Mouse (Mus musculus): ENCODE measurements around the gene Dnah14.
"Not testable (repeated sequence)": the region's sequence is repeated elsewhere in the genome, so short reads cannot be mapped to it uniquely, and the experiment has no call there.

The Dnah14 gene

DNA sequence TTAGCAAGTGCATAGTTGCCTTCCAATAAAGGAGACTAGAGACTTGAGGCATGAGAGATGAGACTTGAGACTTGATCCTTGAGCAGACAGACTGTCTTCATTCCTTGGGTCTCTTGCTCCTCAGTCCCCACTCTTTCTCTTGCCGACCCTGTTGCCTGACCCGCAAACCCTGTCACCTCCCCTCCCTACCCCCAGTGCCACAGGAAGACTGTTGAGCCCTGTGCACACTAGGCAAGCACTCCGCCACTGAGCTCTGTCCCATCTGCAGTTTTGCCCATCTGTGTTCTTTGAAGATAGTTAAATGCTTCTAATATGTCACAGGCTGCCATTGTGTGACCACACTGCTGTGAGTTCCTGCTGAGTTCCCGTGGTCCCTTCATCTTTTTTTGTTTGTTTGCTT, 23.0 kb downstream of the Dnah14 start:
- DNase-seq (ENCODE audit: low spot score) = no peak

DNA sequence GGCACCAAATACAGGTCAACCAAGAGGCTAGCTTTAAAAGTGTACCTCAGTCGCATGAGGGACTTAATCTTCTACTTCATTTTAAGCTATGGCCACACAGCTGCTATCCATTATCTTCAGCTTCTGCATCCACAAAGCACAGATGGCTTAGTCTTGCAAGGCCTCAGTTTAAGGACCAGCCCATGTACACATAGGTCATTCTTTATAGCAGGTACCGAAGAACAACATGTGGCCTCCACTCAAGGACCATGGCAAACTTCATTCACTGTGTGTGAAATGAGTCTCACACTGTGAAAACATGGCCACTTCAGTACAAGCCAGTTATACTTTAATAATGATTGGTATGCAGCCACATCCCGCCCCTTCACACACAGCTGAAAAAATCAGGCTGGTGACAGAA, 34.8 kb downstream of the Dnah14 start:
- no peak for DNase-seq (ENCODE audit: low spot score)

DNA sequence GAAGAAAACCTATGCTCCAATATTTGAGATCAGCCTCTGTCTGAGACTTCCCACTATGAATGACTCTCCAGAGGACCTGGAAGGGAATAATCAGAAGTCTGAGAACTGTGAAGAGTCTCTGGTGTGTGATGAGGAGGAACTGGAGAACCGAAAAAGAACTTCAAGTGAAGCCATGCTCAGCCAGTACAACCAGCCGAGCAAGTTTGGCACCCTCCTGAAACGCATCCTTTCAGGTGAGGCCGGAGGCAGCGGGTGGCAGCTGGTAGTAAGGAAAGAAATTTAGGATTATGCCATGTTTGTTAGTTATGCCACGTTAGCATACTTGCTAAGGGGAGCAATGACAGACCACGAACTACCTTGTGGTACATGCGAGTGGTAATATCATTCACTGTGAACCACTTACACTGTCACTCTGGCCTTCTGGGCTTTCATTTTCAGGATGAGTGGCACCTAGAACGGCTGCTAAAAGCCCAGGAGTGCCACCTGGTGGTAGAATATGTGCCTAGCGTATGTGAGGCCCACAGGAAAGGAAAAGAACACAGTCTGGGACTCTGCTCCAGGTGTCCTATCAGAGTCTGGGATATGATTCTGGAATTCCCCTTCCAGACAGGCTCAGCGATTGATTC, 39.6 kb downstream of the Dnah14 start:
- peak; percentile 34 for DNase-seq (ENCODE audit: low spot score)

DNA sequence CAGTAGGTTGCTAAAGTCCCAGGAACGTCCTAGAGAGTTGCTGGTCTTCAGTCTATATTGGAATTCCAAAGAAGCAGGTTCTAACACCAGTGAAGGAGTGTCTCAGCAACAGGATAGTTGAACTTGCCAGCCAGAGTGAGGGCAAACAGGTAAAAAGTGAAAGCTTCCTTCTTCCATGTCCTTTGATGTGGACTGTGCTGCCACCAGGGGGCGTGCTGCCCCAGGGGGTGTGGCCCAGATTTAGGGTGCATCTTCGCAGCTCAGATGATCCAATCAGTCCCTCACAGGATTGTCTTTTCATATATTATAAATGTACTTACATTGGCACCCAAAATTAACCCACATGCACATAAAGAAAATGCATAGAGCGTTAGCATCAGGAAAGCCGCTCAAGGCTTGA, 41.0 kb downstream of the Dnah14 start:
- peak; percentile 29 for DNase-seq (ENCODE audit: low spot score)

DNA sequence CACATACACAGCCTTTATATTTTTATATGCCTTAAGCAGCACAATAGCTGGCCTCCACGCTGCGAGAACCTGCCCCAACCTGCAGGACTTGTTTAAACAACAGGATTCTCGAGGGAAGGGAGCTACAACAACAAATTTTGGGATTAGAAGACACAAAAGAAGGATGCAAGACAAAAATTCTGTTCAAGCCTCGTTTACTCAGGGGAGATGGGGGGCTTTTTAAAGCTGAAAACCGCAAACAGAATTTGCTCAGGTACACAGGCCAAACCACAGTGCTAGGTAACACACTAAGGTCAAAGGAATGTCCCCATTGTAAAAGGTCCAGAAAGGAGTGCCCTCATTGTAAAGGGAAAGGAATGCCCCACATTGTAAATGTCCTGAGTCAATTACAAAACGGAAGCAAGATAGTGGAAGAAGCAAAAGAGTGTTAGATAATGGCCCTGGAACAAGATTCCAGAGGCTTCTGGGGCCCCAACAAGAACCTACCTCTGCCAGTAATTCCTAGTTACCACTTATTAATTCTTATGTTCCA, 46.9 kb downstream of the Dnah14 start:
- no peak for DNase-seq (ENCODE audit: low spot score)

DNA sequence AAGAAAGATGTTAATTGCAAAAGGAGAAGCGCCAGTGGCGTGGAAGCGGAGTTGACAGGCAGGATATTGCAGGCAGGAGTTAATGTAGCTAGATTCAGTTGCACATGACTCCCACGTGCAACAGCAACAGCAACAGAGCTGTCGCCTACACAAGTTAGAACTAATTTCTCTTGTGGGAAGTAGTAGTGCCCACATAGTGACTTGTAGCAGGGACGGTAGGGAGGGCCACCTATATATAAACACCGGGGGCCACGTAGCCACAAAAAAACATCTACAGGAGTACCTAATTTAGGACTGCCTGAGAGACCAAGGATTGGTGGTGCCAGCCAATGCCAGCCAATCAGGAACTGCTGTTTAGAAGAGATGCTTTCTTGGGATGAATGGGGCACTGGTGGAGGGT, 48.5 kb downstream of the Dnah14 start:
- DNase-seq (ENCODE audit: low spot score) = no peak

DNA sequence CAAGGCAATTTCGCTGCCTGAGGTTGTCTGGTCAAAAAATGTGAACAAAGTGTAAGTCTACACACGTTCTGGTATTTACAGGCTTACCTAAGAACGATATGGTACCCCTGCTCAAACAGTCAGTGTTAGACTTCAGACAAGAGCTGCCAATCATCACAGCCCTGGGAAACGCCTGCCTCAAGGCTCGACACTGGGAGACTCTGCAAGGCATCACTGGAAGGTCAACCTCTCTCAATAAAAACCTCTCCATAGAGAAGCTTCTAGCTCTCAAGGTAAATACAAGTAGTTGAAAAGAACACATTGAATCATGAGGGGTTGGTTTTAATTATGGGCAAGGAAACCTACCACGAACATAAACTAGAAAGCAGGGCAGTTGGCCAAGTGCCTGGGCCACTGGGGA, 51.9 kb downstream of the Dnah14 start:
- DNase-seq (ENCODE audit: low spot score) = no peak

DNA sequence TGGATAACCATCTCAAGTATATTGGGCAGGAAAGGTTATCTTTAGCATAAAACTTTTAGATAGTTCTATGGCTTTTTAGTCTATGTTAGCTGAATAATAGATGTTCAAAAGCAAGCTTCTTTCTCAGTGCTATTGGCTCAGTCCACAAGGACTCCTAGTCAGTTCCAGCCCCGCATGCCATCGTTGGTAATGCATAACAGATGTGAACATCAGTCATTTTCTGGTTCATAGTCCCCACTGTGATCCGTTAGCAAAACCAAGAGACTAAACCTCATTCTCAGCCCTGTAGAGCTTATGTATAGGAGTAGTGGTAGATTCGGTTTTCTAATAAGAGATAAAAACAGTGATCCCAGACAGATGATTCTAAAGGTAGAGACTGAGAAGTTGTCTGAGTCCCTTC, 55.0 kb downstream of the Dnah14 start:
- DNase-seq (ENCODE audit: low spot score) = no peak

DNA sequence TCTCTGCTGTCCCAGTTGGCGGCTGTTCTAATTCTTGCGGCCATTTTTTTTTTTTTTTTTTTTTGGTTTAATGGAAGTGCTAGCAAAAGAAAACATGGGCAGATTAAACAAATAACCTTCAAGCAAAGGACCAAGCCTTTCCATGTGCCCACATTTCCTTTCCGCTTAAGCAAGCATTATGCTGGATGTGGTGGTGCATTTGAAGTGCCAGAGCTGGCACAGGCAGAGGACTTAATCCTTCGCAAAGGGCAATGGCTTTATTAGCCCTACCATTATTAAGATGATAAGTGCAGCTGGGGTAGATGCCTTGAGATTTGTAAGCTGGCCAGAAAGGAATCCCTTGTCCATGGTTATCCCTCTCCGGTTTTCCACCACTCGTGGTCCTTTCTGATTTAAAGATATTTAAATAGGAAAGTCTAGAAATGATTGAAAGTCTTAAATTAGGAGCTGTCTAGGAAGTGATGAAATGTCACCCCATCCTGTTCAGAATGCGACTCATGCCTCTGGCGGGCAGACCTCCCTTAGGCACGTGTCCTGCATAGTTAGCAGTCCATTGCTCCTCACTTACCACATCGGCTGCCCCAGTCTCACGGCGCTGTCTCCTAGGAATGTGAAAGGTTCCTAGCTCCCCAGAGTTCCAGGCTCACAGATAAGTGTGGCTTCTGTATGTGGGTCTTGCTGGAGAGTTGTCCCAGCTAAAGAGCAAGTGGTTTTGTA, 61.8 kb downstream of the Dnah14 start:
- DNase-seq (ENCODE audit: low spot score) = no peak

DNA sequence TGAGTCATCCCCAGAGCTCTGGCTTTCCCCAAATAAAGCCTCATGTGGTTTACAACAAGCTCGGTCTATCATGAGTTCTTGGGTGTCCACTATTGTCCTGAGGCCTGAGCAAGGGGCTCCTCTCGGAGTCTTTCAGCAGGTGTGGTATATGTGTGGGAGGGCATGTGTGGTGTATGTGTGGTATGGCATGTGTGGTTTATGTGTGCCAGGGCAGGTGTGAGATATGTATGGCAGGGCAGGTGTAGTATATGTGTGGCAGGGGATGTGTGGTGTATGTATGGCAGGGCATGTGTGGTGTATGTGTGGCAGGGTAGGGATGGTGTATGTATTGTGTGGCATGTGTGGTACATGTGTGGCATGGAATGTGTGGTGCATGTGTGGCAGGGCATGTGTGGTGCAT, 64.0 kb downstream of the Dnah14 start:
- no peak for DNase-seq (ENCODE audit: low spot score)

DNA sequence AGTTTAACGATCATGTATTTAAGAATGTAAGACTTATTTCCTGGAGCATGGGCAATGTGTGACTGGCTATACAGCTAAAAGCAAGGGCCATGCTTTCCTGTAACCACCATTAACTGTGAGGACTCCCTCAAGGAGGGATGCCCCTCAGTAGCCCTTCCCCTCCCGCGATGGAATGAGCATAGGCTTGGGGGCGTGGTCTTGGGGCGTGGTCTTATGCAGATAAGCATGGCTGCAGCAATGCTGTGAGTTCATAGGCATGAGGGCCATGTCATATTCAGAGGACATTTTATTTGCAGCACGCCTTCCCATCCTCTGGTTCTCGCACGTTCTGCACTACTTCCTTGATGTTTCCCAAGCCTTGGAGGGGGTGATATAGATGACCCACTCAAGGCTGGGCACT, 71.1 kb downstream of the Dnah14 start:
- no peak for DNase-seq (ENCODE audit: low spot score)

DNA sequence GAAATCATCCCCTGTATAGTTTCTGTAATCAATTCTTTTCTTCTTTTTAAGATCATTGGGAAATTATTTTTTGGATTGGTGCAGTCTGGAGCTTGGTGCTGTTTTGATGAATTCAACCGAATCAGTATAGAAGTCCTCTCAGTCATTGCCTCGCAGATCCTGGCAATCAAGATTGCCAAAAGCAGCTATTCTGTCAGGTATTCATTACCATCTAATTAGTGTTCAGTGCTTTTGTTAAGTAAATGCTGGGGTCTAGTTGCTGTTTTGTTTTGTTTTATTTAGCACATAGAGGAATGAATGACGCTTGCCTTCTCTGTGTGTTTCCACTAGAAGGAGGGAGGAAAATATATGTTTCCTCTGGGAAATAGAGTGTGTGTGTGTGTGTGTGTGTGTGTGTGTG, 77.1 kb downstream of the Dnah14 start:
- no peak for DNase-seq (ENCODE audit: low spot score)

DNA sequence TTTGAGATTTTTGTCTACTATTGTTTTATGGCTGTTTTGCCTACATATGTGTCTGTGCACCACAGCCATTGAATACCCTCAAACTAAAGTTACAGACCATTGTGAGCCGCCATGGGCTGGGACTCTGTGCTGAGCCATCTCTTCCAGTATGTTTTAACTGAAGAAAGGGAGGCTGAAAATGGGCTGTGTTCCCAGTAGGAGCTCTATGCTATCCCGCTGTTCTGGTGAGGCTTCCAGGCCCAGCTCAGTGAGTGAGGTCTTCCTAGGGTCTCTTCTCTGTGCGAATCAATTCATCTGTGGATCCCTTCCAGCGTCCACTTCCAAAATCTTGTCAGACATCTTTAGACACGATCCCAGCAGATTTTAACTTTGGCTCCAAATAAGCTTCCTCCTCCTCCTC, 80.1 kb downstream of the Dnah14 start:
- no peak for DNase-seq (ENCODE audit: low spot score)

DNA sequence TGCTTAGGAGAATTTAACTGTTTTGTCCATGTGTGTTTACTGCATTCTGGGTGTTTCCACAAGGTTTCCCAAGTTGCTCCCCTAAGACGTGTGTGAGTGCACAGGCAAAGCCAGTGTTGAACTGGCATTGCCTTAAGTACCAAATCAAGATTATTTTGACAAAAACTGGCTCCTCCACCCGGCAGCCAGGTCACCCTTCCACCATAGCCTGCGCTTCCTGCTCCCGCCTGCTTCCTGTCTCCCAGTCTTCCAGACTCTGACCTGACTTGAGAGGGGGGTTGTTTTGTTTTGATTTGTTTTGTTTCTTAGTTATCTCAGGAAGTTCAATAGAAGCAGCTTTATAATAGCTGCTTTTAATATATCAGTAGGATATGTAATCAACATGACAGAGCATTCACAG, 90.4 kb downstream of the Dnah14 start:
- DNase-seq (ENCODE audit: low spot score) = no peak

DNA sequence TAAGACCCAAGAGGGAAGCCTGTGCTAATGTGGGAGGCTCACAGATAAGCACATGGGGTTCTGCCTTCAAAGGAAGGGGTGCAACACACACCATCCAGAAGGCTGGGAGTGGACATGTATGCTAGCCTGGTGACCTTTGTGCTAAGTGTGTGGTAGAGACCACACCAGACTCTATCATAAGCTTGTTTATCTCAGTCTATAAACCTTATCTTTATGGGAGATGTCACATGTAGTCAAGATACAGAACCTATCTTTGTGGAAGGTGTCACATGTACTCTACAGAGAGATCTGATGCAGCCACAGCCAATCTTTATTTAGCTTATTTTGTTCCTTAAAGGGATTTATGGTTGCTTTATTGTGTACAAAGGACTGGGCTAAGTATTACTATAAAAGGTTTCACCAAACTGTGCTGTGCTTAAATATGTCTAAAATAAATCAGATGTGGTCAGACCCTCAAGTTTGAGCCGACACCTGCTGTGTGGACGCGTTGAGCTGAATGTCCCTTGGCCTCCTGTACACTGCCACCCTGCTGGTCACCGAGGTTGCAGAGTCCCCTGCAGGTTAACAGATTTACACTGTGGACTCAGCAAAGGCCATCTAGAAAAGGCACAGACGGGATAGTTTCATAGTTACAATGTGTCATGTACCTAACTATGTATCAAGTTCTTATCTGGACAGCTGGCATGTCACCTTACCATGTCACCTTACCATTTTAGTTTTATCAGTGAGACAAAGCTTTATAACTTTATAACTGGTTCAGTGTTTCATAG, 118.6 kb downstream of the Dnah14 start:
- DNase-seq (ENCODE audit: low spot score) = no peak

DNA sequence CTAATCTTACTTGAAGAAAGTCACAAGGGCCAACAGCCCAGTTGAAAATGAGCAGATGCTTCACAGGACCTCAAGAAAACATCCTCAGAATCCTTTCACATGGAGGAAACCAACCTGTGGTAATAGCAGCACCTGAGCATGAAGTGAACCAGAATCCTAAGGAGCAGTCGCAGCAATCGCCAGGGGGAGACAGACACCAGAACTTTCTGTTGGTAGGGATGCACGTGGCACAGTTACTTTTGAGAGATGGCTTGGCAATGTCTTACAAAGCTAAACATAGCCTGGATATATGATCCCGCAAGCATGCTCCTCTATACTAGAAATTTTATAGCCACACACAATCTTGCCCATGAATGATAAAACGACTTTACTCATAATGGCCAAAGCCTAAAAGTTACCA, 152.3 kb downstream of the Dnah14 start:
- peak; percentile 29 for DNase-seq (ENCODE audit: low spot score)

DNA sequence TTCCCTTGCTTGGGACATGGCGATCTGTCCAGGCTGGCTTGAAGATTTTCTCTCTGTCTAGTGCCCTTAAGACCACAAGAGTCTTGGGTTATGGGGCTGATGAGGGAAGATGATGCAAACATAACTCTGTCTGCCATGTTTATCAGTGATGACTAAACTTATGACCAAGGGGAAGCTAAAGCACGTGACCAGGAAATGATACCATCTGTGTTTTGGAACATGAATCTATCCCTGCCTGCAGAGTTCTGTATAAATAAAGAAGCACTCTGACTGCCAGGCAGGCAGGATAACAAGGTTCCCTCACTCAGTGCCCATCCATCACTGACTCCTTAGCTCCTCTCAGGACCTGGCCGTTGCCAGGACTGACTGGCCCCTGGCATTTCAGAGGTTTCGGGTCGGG, 157.2 kb downstream of the Dnah14 start:
- DNase-seq (ENCODE audit: low spot score) = no peak

DNA sequence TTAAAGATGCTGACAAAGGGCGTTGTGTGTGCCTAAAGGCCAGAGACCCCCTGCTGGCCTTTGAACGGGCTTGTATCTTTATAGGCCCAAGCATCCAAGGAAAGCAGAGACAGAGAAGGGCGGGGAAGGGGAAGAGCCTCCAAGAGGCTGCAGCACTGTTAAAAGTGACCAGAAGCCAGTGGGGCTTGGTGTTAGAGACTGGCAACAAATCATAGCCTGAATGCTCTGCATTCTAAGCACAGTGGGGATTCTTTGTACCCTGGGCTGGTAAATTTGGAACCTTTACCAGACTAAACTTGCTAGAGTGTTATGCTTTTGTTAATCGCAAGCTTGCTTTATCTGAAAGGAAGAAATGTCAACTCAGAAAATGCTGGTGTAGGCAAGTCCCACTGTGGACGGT, 163.9 kb downstream of the Dnah14 start:
- no peak for DNase-seq (ENCODE audit: low spot score)

DNA sequence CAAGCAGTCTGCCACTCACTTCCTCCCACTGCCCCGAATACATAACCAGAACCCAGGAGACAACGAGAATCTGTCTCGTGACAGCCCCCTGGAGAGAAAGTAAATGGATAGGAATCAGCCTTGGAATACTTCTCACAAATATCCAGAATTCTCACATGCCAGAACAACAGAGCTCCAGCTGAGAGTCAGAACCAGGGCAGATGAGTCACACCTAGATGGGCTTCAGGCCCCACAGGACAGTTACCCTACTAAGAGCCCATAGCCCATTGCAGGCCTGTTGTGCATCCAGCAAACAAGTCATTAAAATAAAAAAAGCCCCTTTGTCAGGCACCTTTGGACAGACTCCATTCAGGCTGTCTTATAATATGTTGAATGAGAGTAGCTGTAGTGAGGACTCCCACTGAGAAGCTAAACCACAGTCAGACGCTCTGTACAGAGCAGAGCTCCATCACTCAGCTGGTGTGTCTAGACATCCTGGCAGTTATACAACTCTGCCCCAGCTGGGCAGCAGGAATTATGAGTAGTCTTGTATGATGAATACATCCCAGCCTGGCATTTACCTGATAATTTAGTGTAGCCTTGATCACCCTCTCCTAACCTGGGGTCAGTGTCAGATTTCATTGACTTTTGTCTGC, 166.0 kb downstream of the Dnah14 start:
- DNase-seq (ENCODE audit: low spot score) = no peak

DNA sequence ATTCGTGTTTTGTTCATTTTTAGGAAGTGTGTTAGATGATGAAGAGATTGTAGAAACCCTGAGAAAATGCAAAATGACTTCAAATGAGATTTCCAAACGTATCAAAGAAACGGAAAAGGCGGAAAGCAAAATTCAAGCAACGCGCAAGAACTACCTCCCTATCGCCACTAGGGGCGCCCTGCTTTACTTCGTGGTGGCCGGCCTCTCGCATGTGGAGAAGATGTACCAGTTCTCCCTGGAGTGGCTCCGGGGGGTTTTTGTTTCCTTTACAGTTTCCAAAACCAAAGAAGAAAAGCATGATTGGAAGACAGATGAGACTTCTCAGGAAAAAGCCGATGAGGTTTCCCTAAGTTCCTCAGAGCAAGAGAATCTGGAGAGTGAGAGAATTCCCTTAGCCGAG, 193.0 kb downstream of the Dnah14 start:
- DNase-seq (ENCODE audit: low spot score) = no peak

DNA sequence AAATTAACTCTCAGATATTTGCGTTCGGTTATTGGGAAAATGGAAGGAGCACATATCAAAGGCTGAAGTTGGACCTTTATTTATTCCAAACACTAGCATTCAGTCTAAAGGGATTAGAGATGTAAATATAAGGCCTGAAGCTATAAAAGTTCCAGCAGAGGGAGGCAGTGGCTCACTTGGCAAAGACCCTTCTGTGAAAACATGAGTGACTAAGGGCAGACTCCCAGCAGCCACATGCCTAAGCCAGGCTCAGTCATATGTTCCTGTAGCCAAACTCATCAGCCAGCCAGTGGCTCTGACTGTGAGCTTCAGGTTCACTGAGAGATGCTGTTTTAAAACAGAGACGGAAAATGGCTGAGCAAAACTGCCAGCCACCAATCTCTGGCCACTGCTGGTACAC, 195.5 kb downstream of the Dnah14 start:
- DNase-seq (ENCODE audit: low spot score) = no peak

DNA sequence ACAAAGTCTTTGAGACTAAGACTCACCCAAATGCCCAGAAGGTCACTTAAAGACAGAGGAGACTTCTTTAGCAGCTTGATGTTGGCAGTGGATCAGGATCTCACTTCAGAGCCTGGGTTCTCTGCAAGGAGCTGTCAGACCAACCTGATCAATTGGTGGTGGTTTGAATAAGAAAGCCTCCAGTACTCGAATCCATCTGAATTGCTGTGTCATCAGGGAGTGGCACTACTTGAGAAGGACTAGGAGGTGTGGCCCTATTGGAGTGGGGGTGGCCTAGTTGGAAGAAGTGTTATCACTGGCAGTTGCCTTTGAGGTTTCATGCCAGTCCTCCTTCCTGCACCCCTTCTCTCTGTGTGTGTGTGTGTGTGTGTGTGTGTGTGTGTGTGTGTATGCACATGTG, 200.2 kb downstream of the Dnah14 start:
- no peak for DNase-seq (ENCODE audit: low spot score)

DNA sequence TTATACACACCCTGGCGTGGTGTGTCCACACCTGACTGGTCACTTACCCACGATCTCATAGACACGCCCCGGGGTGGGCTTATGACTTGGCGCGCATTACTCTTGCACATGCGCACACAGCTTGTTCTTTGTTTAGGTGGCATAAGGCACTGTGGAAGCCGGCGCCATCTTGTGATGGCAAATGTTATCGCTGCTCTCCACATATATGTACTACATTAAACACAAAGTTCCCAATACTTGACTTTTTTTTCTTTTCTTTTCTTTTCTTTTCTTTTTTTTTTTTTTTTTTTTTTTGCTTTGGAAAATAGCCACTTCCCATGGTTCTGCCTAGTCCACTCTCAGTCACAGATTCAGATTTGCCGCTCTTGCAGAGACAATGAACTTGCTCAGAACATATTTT, 206.2 kb downstream of the Dnah14 start:
- DNase-seq (ENCODE audit: low spot score) = not testable (repeated sequence)

Measured in T-cell, adult 2 months (primary cell).